In the genomic region with DNA sequence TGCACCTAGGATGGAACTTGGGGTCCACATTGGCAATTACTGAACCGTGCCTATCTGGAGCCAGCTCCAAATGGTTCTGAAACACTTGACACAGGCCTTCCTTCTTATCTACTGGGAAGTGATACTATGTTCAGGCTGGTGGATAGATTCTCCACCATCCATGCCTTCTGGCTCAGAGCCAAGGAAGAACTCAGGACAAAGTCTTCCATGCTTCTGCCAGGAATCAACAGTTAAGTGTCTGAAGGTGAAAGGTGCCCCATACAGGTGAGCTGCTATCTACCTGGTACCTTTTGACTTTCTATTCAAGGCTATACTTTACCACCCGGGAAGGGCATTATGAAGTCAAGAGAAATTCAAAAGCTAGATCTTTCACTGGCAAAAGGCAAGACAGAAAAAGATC, we compare ENCODE assay signal across 45 mouse cellular contexts. TPM values are rescaled to one million over a fixed set of nuclear protein-coding genes. Genes with fewer than 3 reads are reported as not detected.
"Had no signal": no experiment of that assay in that cellular context is flagged by ENCODE, and none has a peak within 500 bp of the region (broad histone marks: within the 10 kb centered on the region; RNA-seq: fewer than 3 reads in every experiment).

No protein-coding gene starts in this region.

- H3K9ac ChIP-seq: heart, embryonic 12.5 days; heart, embryonic 13.5 days; heart, embryonic 15.5 days; hindbrain, embryonic 12.5 days; hindbrain, embryonic 13.5 days; hindbrain, embryonic 14.5 days; hindbrain, embryonic 15.5 days; kidney, embryonic 15.5 days had no signal

- H3K9me3 ChIP-seq: heart, embryonic 10.5 days; heart, embryonic 12.5 days; heart, embryonic 13.5 days; heart, embryonic 15.5 days; hindbrain, embryonic 10.5 days; hindbrain, embryonic 12.5 days; hindbrain, embryonic 13.5 days; hindbrain, embryonic 15.5 days; kidney, embryonic 15.5 days had no signal

- DNase-seq: heart, adult 2 months; heart, postnatal 10 days; heart, postnatal 36 days; heart, postnatal 4 days; kidney, adult 11 months; kidney, adult 18-20 months; kidney, adult 2 months; kidney, adult 8-10 months; kidney, adult 9 months; kidney, postnatal 10 days; kidney, postnatal 14 days; kidney, postnatal 25 days; kidney, postnatal 36 days; kidney, postnatal 4 days; layer of hippocampus, adult 9-11 months; layer of hippocampus, postnatal 36 days had no signal

- H3K4me3 ChIP-seq: heart, adult 2 months; heart, embryonic 10.5 days; heart, embryonic 12.5 days; heart, embryonic 13.5 days; heart, embryonic 15.5 days; hindbrain, embryonic 10.5 days; hindbrain, embryonic 12.5 days; hindbrain, embryonic 13.5 days; hindbrain, embryonic 15.5 days; kidney, embryonic 15.5 days; layer of hippocampus, adult 2 months; left cerebral cortex, adult 2 months had no signal

- H3K27ac ChIP-seq: heart, adult 2 months; heart, embryonic 10.5 days; heart, embryonic 13.5 days; heart, embryonic 15.5 days; hindbrain, embryonic 10.5 days; hindbrain, embryonic 12.5 days; hindbrain, embryonic 13.5 days; hindbrain, embryonic 14.5 days; hindbrain, embryonic 15.5 days; hindbrain, postnatal 0 days; kidney, embryonic 15.5 days; kidney, postnatal 0 days; layer of hippocampus, adult 2 months; left cerebral cortex, adult 2 months had no signal

- ATAC-seq: hindbrain, embryonic 16.5 days; hindbrain, postnatal 0 days; inflammation-experienced regulatory T-cells, adult 6 months had no signal

- H3K4me1 ChIP-seq: heart, embryonic 10.5 days; heart, embryonic 15.5 days; hindbrain, embryonic 10.5 days; hindbrain, embryonic 12.5 days; hindbrain, embryonic 13.5 days; hindbrain, embryonic 15.5 days; kidney, embryonic 15.5 days had no signal

- H3K27me3 ChIP-seq: heart, embryonic 15.5 days; hindbrain, embryonic 12.5 days; hindbrain, embryonic 13.5 days; hindbrain, embryonic 15.5 days; kidney, embryonic 15.5 days had no signal

- H3K4me2 ChIP-seq: heart, embryonic 11.5 days; heart, embryonic 12.5 days; heart, embryonic 13.5 days; heart, embryonic 15.5 days; hindbrain, embryonic 12.5 days; hindbrain, embryonic 13.5 days; hindbrain, embryonic 14.5 days; hindbrain, embryonic 15.5 days; kidney, embryonic 15.5 days had no signal

RNA-seq across cellular contexts. Expression of gene Ldlrad1, which starts 29.3 kb away (rescaled TPM):
- total RNA-seq: heart, adult 2 months; heart, adult 8-10 months; heart, postnatal 10 days; heart, postnatal 25 days; heart, postnatal 36 days; heart, postnatal 4 days; hindbrain, postnatal 0 days; layer of hippocampus, adult 18-20 months; layer of hippocampus, adult 2 months; layer of hippocampus, postnatal 10 days; layer of hippocampus, postnatal 36 days; left cerebral cortex, adult 18-20 months; left cerebral cortex, adult 2 months had no signal
- polyA plus RNA-seq: heart, embryonic 10.5 days; heart, embryonic 11.5 days; heart, embryonic 12.5 days; heart, embryonic 13.5 days; heart, embryonic 14.5 days; heart, embryonic 15.5 days; heart, embryonic 16.5 days; heart, postnatal 0 days; hindbrain, embryonic 10.5 days; hindbrain, embryonic 11.5 days; hindbrain, embryonic 12.5 days; hindbrain, embryonic 13.5 days; hindbrain, embryonic 14.5 days; hindbrain, embryonic 15.5 days; hindbrain, embryonic 16.5 days; hindbrain, postnatal 0 days; intestine, embryonic 14.5 days; kidney, adult 2 months; kidney, embryonic 14.5 days; kidney, embryonic 15.5 days; kidney, embryonic 16.5 days; kidney, postnatal 0 days had no signal
